Mouse (Mus musculus) intestine, embryonic 16.5 days (tissue): ENCODE results near the gene Pnpla8. TPM values are rescaled to one million over a fixed set of nuclear protein-coding genes. Genes with fewer than 3 reads are reported as not detected.

Experiments
- ATAC-seq: fragments of 200-750 bp; cut with Nextera tagmentation; 2 replicates; pipeline ENCODE4 v1.8.0; 2017; ENCODE audit warnings: moderate TSS enrichment, moderate library complexity
- H3K27ac ChIP-seq: fragments of 300-500 bp; sonication (generic); 2 replicates; pipeline ENCODE4 v1.5.1; 2014; ENCODE audit warnings: mild to moderate bottlenecking, low read length
- H3K27me3 ChIP-seq: fragments of 300-500 bp; sonication (generic); replicated peaks from 2 replicates; pipeline ENCODE4 v1.6.1; 2014; ENCODE audit warnings: low read length, control low read depth, mixed read lengths; ENCODE audit not compliant: control insufficient read depth, insufficient read depth
- H3K36me3 ChIP-seq: fragments of 300-500 bp; sonication (generic); 2 replicates; pipeline ENCODE4 v1.6.1; 2014; ENCODE audit warnings: low read length, control low read depth; ENCODE audit not compliant: control insufficient read depth, insufficient read depth
- H3K4me1 ChIP-seq: fragments of 300-500 bp; sonication (generic); 2 replicates; pipeline ENCODE4 v1.6.1; 2014; ENCODE audit warnings: low read length, control low read depth, mixed read lengths; ENCODE audit not compliant: control insufficient read depth, insufficient read depth
- H3K4me2 ChIP-seq: fragments of 300-500 bp; sonication (generic); 2 replicates; pipeline ENCODE4 v1.6.1; 2014; ENCODE audit warnings: low read depth, low read length, control low read depth
- H3K4me3 ChIP-seq: fragments of 300-500 bp; sonication (generic); 2 replicates; pipeline ENCODE4 v1.5.1; 2014; ENCODE audit warnings: mild to moderate bottlenecking, low read length
- H3K9ac ChIP-seq: fragments of 300-500 bp; sonication (generic); 2 replicates; pipeline ENCODE4 v1.6.1; 2014; ENCODE audit warnings: low read depth, low read length
- H3K9me3 ChIP-seq: fragments of 300-500 bp; sonication (generic); 2 replicates; pipeline ENCODE4 v1.6.1; 2016; ENCODE audit warnings: low read length, control low read depth; ENCODE audit not compliant: control insufficient read depth
- WGBS: fragments of 180-500 bp; shearing (Covaris S2); extraction: QIAGEN DNeasy Blood & Tissue Kit; methylation state at CpG from one replicate; pipeline ENCODE4 v1.1.7; 2014; 5-methylcytosine and 5-hydroxymethylcytosine counted together
- polyA plus RNA-seq: library from polyadenylated mRNA; unstranded; fragments of >200 nt; fragmentation: Nextera tagmentation; extraction: Ambion mirVana; gene quantifications from 2 replicates; pipeline ENCODE4 v1.2.1, GENCODE M21; 2015

Pnpla8 gene
- polyA plus RNA-seq, 1 experiment from 2014 or later = 56.6 TPM

DNA sequence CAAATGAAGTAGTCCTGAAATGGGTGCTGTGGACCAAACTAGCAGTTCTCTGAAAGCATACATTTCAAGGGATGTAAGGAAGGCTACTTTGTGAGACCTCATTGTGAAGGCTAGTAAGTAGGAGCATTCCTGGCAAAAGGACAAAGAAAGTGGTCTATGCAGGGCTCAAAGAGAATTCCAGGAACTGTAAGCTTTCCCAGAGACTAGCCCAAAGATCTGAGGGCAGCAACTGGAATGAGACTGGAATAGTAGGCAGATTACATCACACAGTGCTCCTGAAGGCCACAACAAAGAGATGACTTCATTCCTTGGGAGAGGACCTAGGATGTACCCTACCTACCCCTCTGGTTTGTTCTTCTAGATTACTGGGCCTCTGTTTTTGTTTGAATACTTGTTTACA, 79.6 kb downstream of the Pnpla8 start:
- H3K9me3 ChIP-seq = no peaks in the 10 kb centered on the region
- ATAC-seq = no peak
- no peak overlapping the region for H3K27ac ChIP-seq
- no peak overlapping the region for H3K9ac ChIP-seq
- H3K4me1 ChIP-seq = no peaks in the 10 kb centered on the region
- no peak overlapping the region for H3K4me3 ChIP-seq
- no peaks in the 10 kb centered on the region for H3K36me3 ChIP-seq
- H3K27me3 ChIP-seq = no peaks in the 10 kb centered on the region
- H3K4me2 ChIP-seq = no peak overlapping the region

DNA sequence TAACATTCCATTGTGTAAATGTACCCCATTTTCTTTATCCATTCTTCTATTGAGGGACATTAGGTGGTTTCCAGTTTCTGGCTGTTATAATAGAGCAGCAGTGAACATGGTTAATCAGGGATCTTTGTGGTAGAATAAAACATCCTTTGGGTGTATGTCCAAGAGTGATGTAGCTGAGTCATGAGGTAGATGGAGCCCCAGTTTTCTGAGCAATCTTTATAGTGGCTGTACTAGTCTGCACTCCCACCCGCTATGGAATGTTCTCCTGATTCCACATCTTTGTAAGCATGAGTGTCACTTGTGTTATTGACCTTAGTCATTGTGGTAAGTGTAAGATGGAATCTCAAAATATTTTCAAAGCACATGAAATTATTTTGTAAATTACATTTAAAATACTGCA, 82.8 kb downstream of the Pnpla8 start:
- H3K27me3 ChIP-seq = no peaks in the 10 kb centered on the region
- H3K4me3 ChIP-seq = no peak overlapping the region
- no peak overlapping the region for H3K27ac ChIP-seq
- H3K9me3 ChIP-seq = no peaks in the 10 kb centered on the region
- H3K36me3 ChIP-seq = no peaks in the 10 kb centered on the region
- H3K4me2 ChIP-seq = no peak overlapping the region
- H3K9ac ChIP-seq = no peak overlapping the region
- 88% methylated on average over 1 of the region's 1 CpGs for WGBS
- no peak for ATAC-seq
- no peaks in the 10 kb centered on the region for H3K4me1 ChIP-seq

DNA sequence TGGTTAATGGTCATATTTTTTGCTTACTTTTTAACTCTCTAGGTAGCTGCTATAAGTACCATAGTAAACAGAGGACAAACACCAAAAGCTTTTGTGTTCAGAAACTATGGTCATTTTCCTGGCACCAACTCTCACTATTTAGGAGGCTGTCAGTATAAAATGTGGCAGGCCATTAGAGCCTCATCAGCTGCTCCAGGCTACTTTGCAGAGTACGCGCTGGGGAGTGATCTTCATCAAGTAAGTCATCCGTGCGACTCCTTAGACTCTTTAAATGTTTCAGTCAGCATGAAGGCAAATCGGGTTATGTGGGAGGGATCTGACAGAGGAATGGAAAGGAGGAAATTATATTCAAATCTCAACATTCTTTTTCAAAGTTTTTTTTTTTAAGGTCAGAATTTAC, 83.7 kb downstream of the Pnpla8 start:
- WGBS = 85% methylated on average over 5 of the region's 5 CpGs
- no peak overlapping the region for H3K27ac ChIP-seq
- H3K9me3 ChIP-seq = no peaks in the 10 kb centered on the region
- no peak overlapping the region for H3K4me2 ChIP-seq
- H3K4me1 ChIP-seq = no peaks in the 10 kb centered on the region
- no peaks in the 10 kb centered on the region for H3K36me3 ChIP-seq
- H3K27me3 ChIP-seq = no peaks in the 10 kb centered on the region
- H3K4me3 ChIP-seq = no peak overlapping the region
- no peak overlapping the region for H3K9ac ChIP-seq
- no peak for ATAC-seq

DNA sequence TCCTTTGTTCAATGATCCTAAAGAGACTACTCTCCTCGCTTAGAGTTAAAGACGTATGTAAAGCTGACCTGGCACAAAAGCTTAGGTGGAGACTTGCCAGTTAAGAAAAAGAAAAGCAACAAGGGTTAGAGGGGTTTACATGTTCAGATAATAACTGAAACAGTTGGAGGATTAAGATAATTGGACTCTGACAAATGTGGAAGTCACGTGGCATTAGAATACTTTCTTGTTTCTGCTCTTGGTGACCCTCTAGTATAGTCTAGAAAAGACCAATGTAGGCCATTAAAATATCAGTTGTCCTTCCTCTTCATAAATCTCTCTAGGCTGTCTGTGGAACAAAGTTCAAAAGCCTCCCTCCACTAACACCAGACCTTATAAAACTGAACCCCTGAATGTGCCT, 87.1 kb downstream of the Pnpla8 start:
- H3K9ac ChIP-seq = no peak overlapping the region
- H3K27me3 ChIP-seq = no peaks in the 10 kb centered on the region
- no peak for ATAC-seq
- H3K27ac ChIP-seq = no peak overlapping the region
- H3K36me3 ChIP-seq = no peaks in the 10 kb centered on the region
- 93% methylated on average over 3 of the region's 3 CpGs for WGBS
- H3K4me2 ChIP-seq = no peak overlapping the region
- H3K9me3 ChIP-seq = no peaks in the 10 kb centered on the region
- no peaks in the 10 kb centered on the region for H3K4me1 ChIP-seq
- no peak overlapping the region for H3K4me3 ChIP-seq

DNA sequence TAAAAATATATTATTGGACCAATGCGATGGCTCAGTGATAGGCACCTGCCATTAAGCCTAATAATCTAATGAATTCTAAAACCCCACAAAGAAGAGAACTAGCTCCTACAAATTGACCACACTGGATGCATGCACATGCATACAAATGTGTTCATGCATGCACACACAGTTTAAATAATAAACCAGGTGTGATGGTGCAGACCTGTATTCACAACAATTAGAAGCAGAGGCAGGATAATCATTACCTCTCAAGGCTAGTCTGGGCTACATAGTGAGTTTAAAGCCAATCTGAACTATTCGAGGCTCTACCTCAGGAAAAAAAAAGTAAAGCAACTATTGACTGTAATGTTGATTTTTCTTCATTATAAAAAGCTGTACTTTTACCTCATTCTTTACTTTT, 94.0 kb downstream of the Pnpla8 start:
- H3K27me3 ChIP-seq = no peaks in the 10 kb centered on the region
- no peaks in the 10 kb centered on the region for H3K9me3 ChIP-seq
- ATAC-seq = no peak
- no peaks in the 10 kb centered on the region for H3K4me1 ChIP-seq
- H3K27ac ChIP-seq = no peak overlapping the region
- no peak overlapping the region for H3K4me3 ChIP-seq
- WGBS = 95% methylated on average over 2 of the region's 2 CpGs
- H3K9ac ChIP-seq = no peak overlapping the region
- H3K4me2 ChIP-seq = no peak overlapping the region
- no peaks in the 10 kb centered on the region for H3K36me3 ChIP-seq

DNA sequence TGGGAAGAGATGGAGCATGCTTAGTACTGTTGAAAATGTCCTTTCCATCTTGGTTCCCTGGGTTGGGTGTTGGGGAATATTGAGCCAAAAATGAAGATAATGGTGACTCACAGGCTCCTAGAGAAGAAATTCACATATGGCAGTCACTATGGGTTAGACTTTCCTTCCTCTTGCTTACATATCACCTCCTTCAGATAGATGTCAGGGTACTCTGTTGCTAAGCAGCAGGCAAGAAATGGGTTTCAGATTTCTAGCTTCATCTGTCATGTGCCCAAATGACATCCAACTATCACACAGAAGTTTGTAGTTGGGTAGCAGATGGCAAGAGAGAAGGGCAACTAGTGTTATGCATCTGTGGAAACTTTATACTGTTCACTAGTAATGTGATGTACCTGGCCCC, 103.9 kb downstream of the Pnpla8 start:
- Histone ChIP-seq H3K27ac (no peak overlapping the region), H3K9me3 (no peaks in the 10 kb centered on the region), H3K4me3 (no peak overlapping the region), H3K36me3 (no peaks in the 10 kb centered on the region), H3K4me2 (no peak overlapping the region), H3K27me3 (peaks cover 10% of the 10 kb centered on the region; the same call in 1 of the 2 replicates), H3K4me1 (peaks cover 11% of the 10 kb centered on the region), H3K9ac (no peak overlapping the region)
- ATAC-seq = no peak

DNA sequence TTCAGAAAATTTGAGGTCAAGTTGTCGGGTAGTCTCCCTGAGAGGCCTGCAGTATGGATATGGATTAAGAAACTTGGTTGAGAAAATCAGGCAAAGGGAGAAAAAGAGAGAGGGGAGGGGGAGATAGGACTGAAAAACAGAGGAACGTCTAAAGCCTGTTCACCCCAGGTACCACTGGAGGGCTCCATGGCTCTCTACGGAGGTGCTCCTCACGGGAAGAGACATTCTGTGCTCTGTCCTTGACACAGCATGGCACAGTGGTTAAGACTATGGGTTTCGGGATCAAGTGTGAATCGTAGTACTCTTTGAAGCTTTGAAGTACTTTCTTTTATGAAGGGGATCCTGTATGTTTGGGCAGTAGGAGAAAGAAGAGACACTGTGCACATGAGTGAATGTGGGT, 106.3 kb downstream of the Pnpla8 start:
- no peak for ATAC-seq
- peaks cover 13% of the 10 kb centered on the region for H3K4me1 ChIP-seq
- peaks cover 15% of the 10 kb centered on the region; the same call in 1 of the 2 replicates for H3K27me3 ChIP-seq
- no peak overlapping the region for H3K4me3 ChIP-seq
- no peak overlapping the region for H3K4me2 ChIP-seq
- H3K27ac ChIP-seq = no peak overlapping the region
- H3K9me3 ChIP-seq = no peaks in the 10 kb centered on the region
- no peaks in the 10 kb centered on the region for H3K36me3 ChIP-seq
- H3K9ac ChIP-seq = no peak overlapping the region
- 45% methylated on average over 6 of the region's 6 CpGs for WGBS

DNA sequence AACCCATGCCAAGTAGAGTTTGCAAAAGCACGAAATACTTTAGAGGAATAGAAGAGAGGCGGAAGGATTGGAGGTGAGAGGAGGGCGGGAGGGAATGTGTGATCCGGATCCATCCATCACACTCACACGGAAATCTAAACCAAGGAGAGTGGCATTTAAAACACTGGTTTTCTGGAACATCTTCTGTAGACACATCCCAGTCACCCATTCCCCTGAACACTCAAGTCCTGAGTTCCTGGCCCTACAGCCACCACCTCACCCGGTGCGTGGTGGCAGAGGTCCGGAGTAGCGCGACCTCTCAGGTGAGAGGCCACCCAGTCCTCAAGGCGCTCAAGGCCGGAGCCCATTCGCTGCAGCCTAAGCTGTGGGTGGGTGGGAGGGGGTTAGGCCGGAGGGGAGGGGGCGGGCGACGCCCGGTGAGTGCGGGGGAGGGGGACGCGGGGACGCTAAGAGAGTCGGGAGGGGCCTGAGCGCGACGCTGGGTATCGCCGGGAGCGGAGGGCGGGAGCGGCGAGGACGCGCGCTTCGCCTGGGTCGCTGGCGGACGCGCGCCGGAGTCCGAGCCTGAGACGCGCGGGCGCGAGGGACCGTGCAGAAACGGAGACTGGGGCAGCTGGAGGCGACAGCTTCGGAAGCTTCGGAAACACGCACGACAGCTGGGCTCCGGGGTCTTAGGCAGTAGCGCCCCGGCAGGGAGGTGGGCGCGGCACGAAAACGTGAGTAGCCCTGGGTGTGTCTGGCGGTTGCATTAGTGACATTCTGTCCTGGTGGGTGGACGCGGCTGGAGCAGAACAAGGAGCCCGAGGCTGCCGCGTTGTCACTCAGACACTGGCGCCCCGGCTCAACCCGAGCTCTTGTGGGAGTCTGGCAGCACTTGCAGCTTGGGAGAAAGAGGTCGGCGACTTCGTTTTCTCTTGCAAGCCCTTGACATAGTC, 107.5 kb downstream of the Pnpla8 start, which contains the start of gene Nrcam:
Gene Nrcam, plus strand, starts transcription at position 505 of the 935 bp plus-strand sequence.
- Histone ChIP-seq H3K9me3 (no peaks in the 10 kb centered on the region), H3K36me3 (no peaks in the 10 kb centered on the region), H3K27me3 (peaks cover 15% of the 10 kb centered on the region; the same call in 1 of the 2 replicates), H3K4me1 (peaks cover 13% of the 10 kb centered on the region), H3K9ac (peak within 1 kb of the TSS; percentile 66), H3K4me2 (peak within 1 kb of the TSS; percentile 98), H3K27ac (no peak within 1 kb of the TSS), H3K4me3 (peak within 1 kb of the TSS; percentile 70)
- 4% methylated on average over 63 of the region's 74 CpGs for WGBS
- ATAC-seq = peak; percentile 83

DNA sequence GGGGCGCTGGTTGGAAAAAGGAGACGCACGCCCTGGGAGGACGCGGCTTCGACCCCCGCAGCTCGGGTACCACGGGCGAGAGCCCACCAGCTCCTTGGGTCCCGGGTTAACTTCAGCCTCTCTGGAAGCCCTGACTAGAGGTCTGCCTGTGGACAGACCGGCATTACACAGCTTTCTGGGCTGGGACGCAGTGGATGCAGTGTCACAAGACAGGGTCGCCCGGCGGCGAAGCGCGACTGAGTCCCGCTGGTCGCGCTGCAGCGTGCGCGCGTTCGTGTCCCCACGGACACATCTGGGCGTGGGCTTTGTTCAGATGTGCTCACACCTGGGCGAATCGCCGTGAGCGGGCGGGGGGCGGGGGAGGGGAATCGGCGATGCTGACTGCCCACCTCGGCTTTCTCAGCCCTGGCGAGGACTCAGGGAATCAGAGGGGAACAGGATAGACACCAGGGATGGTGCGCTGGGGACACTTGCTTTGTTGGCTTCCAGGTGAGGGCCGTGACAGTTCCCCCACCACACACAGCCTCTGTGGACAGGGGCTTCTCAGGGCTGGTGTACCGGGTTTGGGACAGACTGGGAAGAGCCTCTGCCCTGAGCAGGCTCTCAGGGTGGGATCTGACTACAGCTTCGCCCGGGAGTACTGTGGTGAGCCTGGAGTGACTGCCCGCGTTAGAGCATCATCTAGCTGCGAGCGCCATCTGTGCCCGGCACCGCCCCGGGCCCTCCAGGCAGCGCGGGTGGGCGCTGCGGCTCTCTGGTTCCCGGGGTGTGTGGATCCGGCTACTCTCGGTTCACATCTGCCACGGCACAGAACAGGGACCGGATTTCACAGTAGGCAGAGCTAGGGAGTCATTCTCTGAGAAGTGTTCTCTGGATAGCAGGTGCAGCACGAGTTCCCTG, 108.4 kb downstream of the Pnpla8 start:
- ATAC-seq = peak; percentile 64
- under 1% methylated on average over 61 of the region's 61 CpGs for WGBS
- H3K4me2 ChIP-seq = peak overlapping the region; percentile 98
- H3K27ac ChIP-seq = no peak overlapping the region
- no peaks in the 10 kb centered on the region for H3K9me3 ChIP-seq
- peak overlapping the region; percentile 66 for H3K9ac ChIP-seq
- H3K4me3 ChIP-seq = peak overlapping the region; percentile 70
- H3K4me1 ChIP-seq = peaks cover 13% of the 10 kb centered on the region
- no peaks in the 10 kb centered on the region for H3K36me3 ChIP-seq
- H3K27me3 ChIP-seq = peaks cover 15% of the 10 kb centered on the region; the same call in 1 of the 2 replicates
